Mouse (Mus musculus): ENCODE measurements around the gene Cav3. TPM values are rescaled to one million over a fixed set of nuclear protein-coding genes. Genes with fewer than 3 reads are reported as not detected.

Gene Cav3
- polyA plus RNA-seq, 1 experiment from 2014 or later = 0.13 TPM

- Histone ChIP-seq H3K27me3 (ENCODE audit: control insufficient read depth, insufficient read depth, low read length) (no peaks in the 10 kb centered on the region), H3K4me2 (ENCODE audit: low read depth, severe bottlenecking) (no peak overlapping the region), H3K9me3 (ENCODE audit: control insufficient read depth, low read length) (no peaks in the 10 kb centered on the region), H3K4me1 (ENCODE audit: control insufficient read depth, insufficient read depth, low read length) (no peaks in the 10 kb centered on the region; the same call in 1 of the 2 replicates), H3K27ac (replicated peaks; ENCODE audit: low read depth, low read length) (no peak overlapping the region), H3K36me3 (ENCODE audit: control insufficient read depth, insufficient read depth, low read length) (no peaks in the 10 kb centered on the region), H3K4me3 (ENCODE audit: low read depth, low read length) (no peak overlapping the region), H3K9ac (ENCODE audit: low read length) (no peak overlapping the region)
- no peak for DNase-seq (ENCODE audit: low spot score)
- 77% methylated on average over 3 of the region's 3 CpGs for WGBS
- no peak for ATAC-seq (ENCODE audit: insufficient number of reproducible peaks, low FRiP score, low TSS enrichment, low read depth)
Observed at GRCm38 (mm10) chr6:112517572-112517971, 58.3 kb downstream of the Cav3 start.

- no peaks in the 10 kb centered on the region for H3K36me3 ChIP-seq (ENCODE audit: control insufficient read depth, insufficient read depth, low read length)
- H3K4me1 ChIP-seq (ENCODE audit: control insufficient read depth, insufficient read depth, low read length) = no peaks in the 10 kb centered on the region; the same call in 1 of the 2 replicates
- no peak overlapping the region for H3K27ac ChIP-seq (replicated peaks; ENCODE audit: low read depth, low read length)
- H3K4me2 ChIP-seq (ENCODE audit: low read depth, severe bottlenecking) = no peak overlapping the region
- 81% methylated on average over 3 of the region's 3 CpGs for WGBS
- no peak for ATAC-seq (ENCODE audit: insufficient number of reproducible peaks, low FRiP score, low TSS enrichment, low read depth)
- no peak for DNase-seq (ENCODE audit: low spot score)
- H3K27me3 ChIP-seq (ENCODE audit: control insufficient read depth, insufficient read depth, low read length) = no peaks in the 10 kb centered on the region
- H3K4me3 ChIP-seq (ENCODE audit: low read depth, low read length) = no peak overlapping the region
- H3K9ac ChIP-seq (ENCODE audit: low read length) = no peak overlapping the region
- H3K9me3 ChIP-seq (ENCODE audit: control insufficient read depth, low read length) = no peaks in the 10 kb centered on the region
Observed at GRCm38 (mm10) chr6:112517991-112518390, 58.7 kb downstream of the Cav3 start.

Other genes with a start within 250 kb of the Cav3 start
- gene Lmcd1, start 185.7 kb upstream of the Cav3 start, polyA plus RNA-seq (2014; fragmentation: Nextera tagmentation; extraction: Ambion mirVana) = 6.5 and 7.0 TPM in 2 replicates
- gene Ssu2, start 71.5 kb upstream of the Cav3 start, polyA plus RNA-seq (2014; fragmentation: Nextera tagmentation; extraction: Ambion mirVana) = 2.3 and 2.5 TPM in 2 replicates
- 0.17 and 0.21 TPM in 2 replicates for gene Oxtr, start 30.4 kb downstream of the Cav3 start, polyA plus RNA-seq (2014; fragmentation: Nextera tagmentation; extraction: Ambion mirVana)
- gene Rad18, start 237.2 kb downstream of the Cav3 start, polyA plus RNA-seq (2014; fragmentation: Nextera tagmentation; extraction: Ambion mirVana) = 43.2 and 45.7 TPM in 2 replicates

Measured in limb, embryonic 11.5 days (tissue).